Mouse (Mus musculus): ENCODE results near the gene Pdss1.

- TF ChIP-seq TBP (IDR thresholded peaks at IDR 0.05; ENCODE audit: low read depth, low read length) (no peak), ELF1 (IDR thresholded peaks at IDR 0.05; ENCODE audit: low read depth, low read length) (no peak), USF1 (IDR thresholded peaks at IDR 0.05; ENCODE audit: low read depth, low read length) (no peak), CTCF (IDR thresholded peaks at IDR 0.05 in 2 of 3, conservative IDR thresholded peaks at IDR 0.05 in 1 of 3; ENCODE audit: control insufficient read depth in 1 of 3, insufficient read depth in 1 of 3, low read depth in 2 of 3, low read length in 3 of 3, poor library complexity in 1 of 3, severe bottlenecking in 1 of 3) (no peak), EP300 (IDR thresholded peaks at IDR 0.05; ENCODE audit: low read depth in 1 of 2, low read length in 2 of 2) (no peak), HCFC1 (IDR thresholded peaks at IDR 0.05; ENCODE audit: low read depth, low read length) (no peak), POLR2A (IDR thresholded peaks at IDR 0.05; ENCODE audit: control insufficient read depth in 1 of 2, insufficient read depth in 1 of 2, low read depth in 1 of 2, low read length in 2 of 2, poor library complexity in 1 of 2) (no peak), NELFE (IDR thresholded peaks at IDR 0.05; ENCODE audit: low read depth, low read length) (no peak), SIN3A (IDR thresholded peaks at IDR 0.05; ENCODE audit: low read length) (no peak), BHLHE40 (IDR thresholded peaks at IDR 0.05; ENCODE audit: borderline replicate concordance, low read depth, low read length) (no peak)
Measured at GRCm38 (mm10) chr2:22914421-22914820, 19.1 kb downstream of the Pdss1 start.

Measured in MEL (cell line).